Mouse (Mus musculus): ENCODE measurements around the gene Primpol.

GRCm38 (mm10) chr8:46595593-46595992, 21.4 kb downstream of the Primpol start:
- TF ChIP-seq CTCF (IDR thresholded peaks at IDR 0.05; ENCODE audit: low read depth, low read length) (no peak), POLR2A (IDR thresholded peaks at IDR 0.05; ENCODE audit: borderline replicate concordance, low read depth, low read length) (no peak)

Measured in bone marrow macrophage, adult 2 months (primary cell).